Mouse (Mus musculus) lung, adult 2 months (tissue): ENCODE results near the gene Rab3b.

ENCODE experiments used
- CTCF ChIP-seq: fragments of 200-500 bp; IDR thresholded peaks from 2 replicates; pipeline ENCODE4 v1.5.1; 2011; ENCODE audit warnings: mild to moderate bottlenecking, low read length, control low read depth; ENCODE audit not compliant: insufficient read depth
- POLR2A ChIP-seq: fragments of 200-500 bp; IDR thresholded peaks from 2 replicates; pipeline ENCODE4 v1.6.1; 2011; ENCODE audit warnings: low read depth, mild to moderate bottlenecking, control low read depth, low read length, borderline replicate concordance; ENCODE audit errors: extremely low read depth

- TF ChIP-seq CTCF, result no peak
- no peak for TF ChIP-seq POLR2A
Observed at GRCm38 (mm10) chr4:108830698-108831097, 48.2 kb upstream of the Rab3b start.
